Comparison of ENCODE assay signal across 27 mouse cellular contexts in the genomic region with DNA sequence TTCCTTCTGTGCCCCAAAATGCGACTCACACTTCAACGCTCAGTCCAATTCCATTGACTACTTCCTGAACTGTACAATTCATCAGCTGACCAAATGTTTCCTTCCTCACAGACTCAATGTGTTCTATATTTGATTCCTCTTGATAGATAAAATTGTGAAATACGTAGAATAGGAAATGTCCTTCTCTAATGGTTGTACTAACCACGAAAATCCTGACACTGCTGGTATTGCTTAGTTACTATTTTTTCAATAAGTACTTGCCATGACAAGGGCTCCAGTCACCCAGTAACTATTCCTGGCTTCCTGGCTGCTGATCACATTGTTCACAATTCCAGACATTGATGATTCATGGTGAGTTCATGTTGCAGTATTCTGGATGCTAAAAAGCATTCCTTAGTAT.
DNase-seq lines count a peak whose midpoint lies in the region; ATAC-seq and TF ChIP-seq lines count a peak whose summit lies in the region.
"Had no signal": no experiment of that assay in that cellular context is flagged by ENCODE, and none has a peak within 500 bp of the region (broad histone marks: within the 10 kb centered on the region; RNA-seq: fewer than 3 reads in every experiment).

No protein-coding gene starts in this region.

- no peak for TF ChIP-seq POLR2A in embryonic fibroblast, embryonic 13.5 days (IDR thresholded peaks at IDR 0.05; ENCODE audit: low read depth, low read length)
- TF ChIP-seq POLR2A in olfactory bulb, adult 2 months (IDR thresholded peaks at IDR 0.05; ENCODE audit: insufficient read depth, low read depth, low read length), result no peak

- no peak overlapping the region for H3K4me2 ChIP-seq in forebrain, embryonic 12.5 days
- H3K4me2 ChIP-seq: embryonic facial prominence, embryonic 15.5 days; hindbrain, embryonic 15.5 days; liver, embryonic 11.5 days; midbrain, embryonic 11.5 days; neural tube, embryonic 12.5 days had no signal

- H3K36me3 ChIP-seq in forebrain, embryonic 12.5 days (replicated peaks), result no peaks in the 10 kb centered on the region
- H3K36me3 ChIP-seq: embryonic facial prominence, embryonic 15.5 days; hindbrain, embryonic 15.5 days; limb, embryonic 10.5 days; neural tube, embryonic 12.5 days had no signal

- DNase-seq in layer of hippocampus, adult 9-11 months, result peak; percentile 33
- no peak for DNase-seq in layer of hippocampus, postnatal 14 days (ENCODE audit: low spot score in 2 of 2)
- DNase-seq in Muller cell, postnatal 12 days (ENCODE audit: inconsistent ontology term), result peak; percentile 93
- DNase-seq in lung, postnatal 14 days, result no peak
- no peak for DNase-seq in kidney, postnatal 4 days
- DNase-seq: adrenal gland, adult 2 months; cerebellum, adult 11 months; cerebellum, postnatal 14 days; gastrocnemius, postnatal 36 days; heart, postnatal 36 days; lung, adult 2 months; lung, postnatal 36 days; thymus, adult 18-20 months had no signal

- no peak for ATAC-seq in forebrain, embryonic 12.5 days (ENCODE audit: low FRiP score)
- ATAC-seq: forebrain, embryonic 14.5 days; intestine, embryonic 16.5 days had no signal

- H3K9ac ChIP-seq in forebrain, embryonic 12.5 days, result no peak overlapping the region
- H3K9ac ChIP-seq: embryonic facial prominence, embryonic 15.5 days; hindbrain, embryonic 15.5 days; neural tube, embryonic 12.5 days had no signal

- H3K4me1 ChIP-seq in embryonic fibroblast, embryonic 13.5 days (ENCODE audit: control insufficient read depth, insufficient read depth, low read length), result peaks cover 12% of the 10 kb centered on the region; the same call in 1 of the 2 replicates
- H3K4me1 ChIP-seq in olfactory bulb, adult 2 months (ENCODE audit: control insufficient read depth, insufficient read depth, low read length), result no peaks in the 10 kb centered on the region
- no peaks in the 10 kb centered on the region for H3K4me1 ChIP-seq in forebrain, embryonic 12.5 days
- H3K4me1 ChIP-seq: embryonic facial prominence, embryonic 15.5 days; hindbrain, embryonic 15.5 days; limb, embryonic 10.5 days; neural tube, embryonic 12.5 days had no signal

- WGBS in olfactory bulb, adult 2 months, result 45% methylated on average over 4 of the region's 4 CpGs
- WGBS in forebrain, embryonic 12.5 days, result 93% methylated on average over 4 of the region's 4 CpGs

- H3K9me3 ChIP-seq in forebrain, embryonic 12.5 days, result no peaks in the 10 kb centered on the region
- H3K9me3 ChIP-seq: embryonic facial prominence, embryonic 15.5 days; hindbrain, embryonic 15.5 days; limb, embryonic 10.5 days; neural tube, embryonic 12.5 days had no signal

- peak overlapping the region; percentile 84 for H3K27ac ChIP-seq in embryonic fibroblast, embryonic 13.5 days (ENCODE audit: insufficient read depth, low read length)
- peak overlapping the region; percentile 45 for H3K27ac ChIP-seq in olfactory bulb, adult 2 months (ENCODE audit: insufficient read depth, low read depth, low read length)
- H3K27ac ChIP-seq in forebrain, embryonic 12.5 days, result no peak overlapping the region
- H3K27ac ChIP-seq: embryonic facial prominence, embryonic 15.5 days; hindbrain, embryonic 15.5 days; kidney, postnatal 0 days; left cerebral cortex, adult 2 months; limb, embryonic 10.5 days; neural tube, embryonic 12.5 days had no signal

- no peak overlapping the region for H3K4me3 ChIP-seq in embryonic fibroblast, embryonic 13.5 days (ENCODE audit: insufficient read depth, low read length)
- no peak overlapping the region for H3K4me3 ChIP-seq in olfactory bulb, adult 2 months (ENCODE audit: insufficient read depth, low read depth, low read length)
- H3K4me3 ChIP-seq in forebrain, embryonic 12.5 days (replicated peaks), result no peak overlapping the region
- H3K4me3 ChIP-seq: embryonic facial prominence, embryonic 15.5 days; hindbrain, embryonic 15.5 days; left cerebral cortex, adult 2 months; limb, embryonic 10.5 days; neural tube, embryonic 12.5 days had no signal

- TF ChIP-seq CTCF in embryonic fibroblast, embryonic 13.5 days (IDR thresholded peaks at IDR 0.05; ENCODE audit: borderline replicate concordance, insufficient read depth, low read length), result no peak
- TF ChIP-seq CTCF in olfactory bulb, adult 2 months (IDR thresholded peaks at IDR 0.05; ENCODE audit: insufficient read depth, low read depth, low read length), result no peak

- H3K27me3 ChIP-seq in forebrain, embryonic 12.5 days, result no peaks in the 10 kb centered on the region
- H3K27me3 ChIP-seq: CH12.LX; embryonic facial prominence, embryonic 15.5 days; hindbrain, embryonic 15.5 days; neural tube, embryonic 12.5 days had no signal

Comparison
In these comparisons a context has a peak if more than half of its experiments do, and no peak if none do; other contexts are left out.
1. DNase-seq: peak in layer of hippocampus, adult 9-11 months (single experiment) and Muller cell, postnatal 12 days (single experiment); none in layer of hippocampus, postnatal 14 days (0 of 2), lung, postnatal 14 days (single experiment) and kidney, postnatal 4 days (0 of 2).